Mouse (Mus musculus): ENCODE results near the gene Gm3893.
"Not testable (repeated sequence)": the region's sequence is repeated elsewhere in the genome, so short reads cannot be mapped to it uniquely, and the experiment has no call there.

Gm3893 gene

GRCm38 (mm10) chr4:42090907-42091306 lies at the start of gene Gm3893:
TSS of gene Gm3893 (plus strand) at chr4:42091207.
- DNase-seq (ENCODE audit: low spot score): not testable (repeated sequence)

GRCm38 (mm10) chr4:42114517-42114916 lies 23.5 kb downstream of the Gm3893 start, which contains the start of gene Gm13304:
TSS of gene Gm13304 (plus strand) at chr4:42114817.
- DNase-seq (ENCODE audit: low spot score): not testable (repeated sequence)
